Mouse (Mus musculus) myocyte (in vitro differentiated cells): Measurements from ENCODE around the gene Ylpm1.

Source experiments
- CEBPB ChIP-seq: IDR thresholded peaks from 2 replicates; pipeline ENCODE4 v1.6.1; 2011; ENCODE audit warnings: mild to moderate bottlenecking, moderate library complexity; ENCODE audit not compliant: poor library complexity, insufficient read depth, severe bottlenecking
- E2F4 ChIP-seq: IDR thresholded peaks from one replicate; pipeline ENCODE4 v1.6.1; 2011; ENCODE audit warnings: mild to moderate bottlenecking, control low read depth, moderate library complexity; ENCODE audit not compliant: insufficient read depth
- MAX ChIP-seq: IDR thresholded peaks from one replicate; pipeline ENCODE4 v1.6.1; 2011; ENCODE audit warnings: low read depth, mild to moderate bottlenecking, control low read depth
- MYOD1 ChIP-seq, 3 experiments: IDR thresholded peaks; one replicate each; pipeline ENCODE4 v1.6.1; 2011; ENCODE audit warnings: control low read depth in 2 of 3, low read depth in 2 of 3, mild to moderate bottlenecking in 2 of 3, moderate library complexity in 1 of 3; ENCODE audit not compliant: insufficient read length in 2 of 3, control insufficient read depth in 1 of 3
- MYOG ChIP-seq, 3 experiments: IDR thresholded peaks; one replicate each; pipeline ENCODE4 v1.6.1; 2011; ENCODE audit warnings: control low read depth in 2 of 3, low read depth in 2 of 3, mild to moderate bottlenecking in 2 of 3; ENCODE audit not compliant: insufficient read length in 2 of 3, control insufficient read depth in 1 of 3, insufficient read depth in 1 of 3
- POLR2A ChIP-seq: IDR thresholded peaks from one replicate; pipeline ENCODE4 v1.6.1; 2011; ENCODE audit warnings: low read depth, mild to moderate bottlenecking, control low read depth, moderate library complexity; ENCODE audit not compliant: insufficient read length
- POLR2AphosphoS2 ChIP-seq: IDR thresholded peaks from one replicate; pipeline ENCODE4 v1.6.1; 2011; ENCODE audit warnings: low read depth, control low read depth; ENCODE audit not compliant: insufficient read length
- SRF ChIP-seq: IDR thresholded peaks from one replicate; pipeline ENCODE4 v1.6.1; 2011; ENCODE audit warnings: low read depth; ENCODE audit not compliant: control insufficient read depth, insufficient read length
- TCF12 ChIP-seq: IDR thresholded peaks from one replicate; pipeline ENCODE4 v1.6.1; 2011; ENCODE audit warnings: mild to moderate bottlenecking, control low read depth; ENCODE audit not compliant: poor library complexity, insufficient read depth, severe bottlenecking
- TCF3 ChIP-seq: IDR thresholded peaks from one replicate; pipeline ENCODE4 v1.6.1; 2011; ENCODE audit warnings: low read depth, control low read depth; ENCODE audit not compliant: insufficient read length
- USF1 ChIP-seq: IDR thresholded peaks from one replicate; pipeline ENCODE4 v1.6.1; 2011; ENCODE audit warnings: low read depth, mild to moderate bottlenecking, control low read depth, moderate library complexity

DNA sequence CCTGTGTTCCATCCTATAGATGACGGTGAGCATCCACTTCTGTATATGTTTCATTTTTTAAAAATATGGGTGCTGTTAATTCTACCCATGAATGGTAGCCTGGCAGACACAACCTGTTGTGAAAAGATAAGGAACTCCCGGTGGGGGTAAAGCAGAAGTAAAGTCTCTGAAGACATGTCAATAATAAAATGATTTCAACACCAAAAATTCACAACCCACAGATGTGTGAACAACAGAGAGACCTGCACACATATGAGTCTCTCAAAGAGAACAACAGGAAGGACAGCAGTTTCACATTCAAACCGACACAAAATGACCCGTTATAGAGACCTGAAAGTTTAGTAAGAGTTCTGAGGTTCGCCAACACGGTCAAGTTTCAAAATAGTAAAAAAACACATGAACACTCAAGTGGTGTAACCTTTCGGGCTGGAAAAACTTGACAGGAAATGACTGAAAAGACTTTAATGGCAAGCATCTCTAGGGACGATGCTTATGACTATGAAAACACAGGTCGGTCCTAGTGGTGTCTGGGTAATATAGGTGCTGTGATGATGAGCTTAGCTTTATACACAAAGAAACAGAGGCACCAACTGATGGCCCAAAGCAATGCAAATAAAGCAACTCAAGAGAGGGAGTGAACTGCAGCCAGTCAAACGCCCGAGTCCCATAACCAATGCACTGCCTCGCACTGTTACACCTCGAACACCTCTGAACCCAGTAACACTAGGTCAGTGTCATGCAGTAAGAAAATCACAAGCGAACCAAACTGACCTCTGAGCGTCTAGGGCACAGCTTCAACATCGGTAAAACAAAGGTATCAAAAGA lies 27.1 kb upstream of the Ylpm1 start:
- TF ChIP-seq POLR2A = no peak
- no peak for TF ChIP-seq MYOD1 (IDR thresholded peaks at IDR 0.05; ENCODE audit: control insufficient read depth in 1 of 3, insufficient read length in 2 of 3, low read depth in 2 of 3)
- no peak for TF ChIP-seq USF1
- TF ChIP-seq POLR2AphosphoS2 = no peak
- no peak for TF ChIP-seq MYOG (IDR thresholded peaks at IDR 0.05; ENCODE audit: control insufficient read depth in 1 of 3, insufficient read depth in 1 of 3, insufficient read length in 2 of 3, low read depth in 2 of 3)
- TF ChIP-seq CEBPB = no peak
- TF ChIP-seq E2F4 = no peak
- TF ChIP-seq MAX = no peak
- TF ChIP-seq TCF12 = no peak
- TF ChIP-seq TCF3 = no peak
- TF ChIP-seq SRF = no peak
